Mouse (Mus musculus) hindbrain, embryonic 16.5 days (tissue): ENCODE measurements around the gene Orc5. TPM values are rescaled to one million over a fixed set of nuclear protein-coding genes. Genes with fewer than 3 reads are reported as not detected.
"Not testable (repeated sequence)": the region's sequence is repeated elsewhere in the genome, so short reads cannot be mapped to it uniquely, and the experiment has no call there.

ENCODE experiments used
- ATAC-seq: fragments of 200-750 bp; cut with Nextera tagmentation; 2 replicates; pipeline ENCODE4 v1.8.0; 2017; ENCODE audit warnings: moderate TSS enrichment, moderate library complexity
- H3K27ac ChIP-seq: fragments of 300-500 bp; sonication (generic); 2 replicates; pipeline ENCODE4 v1.5.1; 2014; ENCODE audit warnings: low read depth, mild to moderate bottlenecking, control low read depth, low read length, moderate library complexity
- H3K27me3 ChIP-seq: fragments of 300-500 bp; sonication (generic); replicated peaks from 2 replicates; pipeline ENCODE4 v1.6.1; 2014; ENCODE audit warnings: low read length; ENCODE audit not compliant: control insufficient read depth, insufficient read depth
- H3K36me3 ChIP-seq: fragments of 300-500 bp; sonication (generic); 2 replicates; pipeline ENCODE4 v1.6.1; 2014; ENCODE audit warnings: mild to moderate bottlenecking, low read length, moderate library complexity, mixed read lengths; ENCODE audit not compliant: control insufficient read depth, insufficient read depth
- H3K4me1 ChIP-seq: fragments of 300-500 bp; sonication (generic); 2 replicates; pipeline ENCODE4 v1.6.1; 2014; ENCODE audit warnings: low read depth, low read length; ENCODE audit not compliant: control insufficient read depth, insufficient read depth
- H3K4me2 ChIP-seq: fragments of 300-500 bp; sonication (generic); 2 replicates; pipeline ENCODE4 v1.6.1; 2014; ENCODE audit warnings: mild to moderate bottlenecking, low read length, control low read depth, moderate library complexity
- H3K4me3 ChIP-seq: fragments of 300-500 bp; sonication (generic); 2 replicates; pipeline ENCODE4 v1.5.1; 2014; ENCODE audit warnings: mild to moderate bottlenecking, low read length, control low read depth, moderate library complexity
- H3K9ac ChIP-seq: fragments of 300-500 bp; sonication (generic); 2 replicates; pipeline ENCODE4 v1.6.1; 2014; ENCODE audit warnings: low read depth, mild to moderate bottlenecking, control low read depth, low read length, moderate library complexity
- H3K9me3 ChIP-seq: fragments of 300-500 bp; sonication (generic); 2 replicates; pipeline ENCODE4 v1.6.1; 2014; ENCODE audit warnings: mild to moderate bottlenecking, low read length, moderate library complexity; ENCODE audit not compliant: control insufficient read depth
- WGBS: fragments of 180-500 bp; shearing (Covaris S2); extraction: QIAGEN DNeasy Blood & Tissue Kit; methylation state at CpG from one replicate; pipeline ENCODE4 v1.1.7; 2014; 5-methylcytosine and 5-hydroxymethylcytosine counted together
- polyA plus RNA-seq: library from polyadenylated mRNA; unstranded; fragments of >200 nt; fragmentation: Nextera tagmentation; extraction: Ambion mirVana; gene quantifications from 2 replicates; pipeline ENCODE4 v1.2.1, GENCODE M21; 2015

Orc5 gene
- polyA plus RNA-seq, 1 experiment from 2014 or later, result 37.8 TPM

DNA sequence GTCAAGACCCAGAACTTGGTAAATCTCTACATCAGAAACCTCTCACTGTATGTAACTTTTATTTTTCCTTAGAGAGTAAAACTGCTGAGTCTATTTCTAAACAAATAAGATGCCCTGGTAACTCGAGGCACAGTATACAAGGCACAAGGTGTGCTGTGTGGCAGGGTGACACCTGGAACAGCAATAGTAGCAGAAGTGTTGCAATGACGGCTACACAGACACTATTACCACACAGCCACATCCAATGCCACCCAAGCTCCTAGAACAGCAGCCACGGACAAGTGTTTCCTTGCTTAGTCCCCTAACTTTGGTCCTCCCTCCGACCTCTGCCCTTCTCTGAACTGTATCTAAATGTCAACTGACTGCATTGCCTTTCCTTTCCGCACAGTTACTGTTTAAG lies 37.6 kb downstream of the Orc5 start:
- WGBS, result no CpG with 5 or more reads among the region's 5 CpGs

DNA sequence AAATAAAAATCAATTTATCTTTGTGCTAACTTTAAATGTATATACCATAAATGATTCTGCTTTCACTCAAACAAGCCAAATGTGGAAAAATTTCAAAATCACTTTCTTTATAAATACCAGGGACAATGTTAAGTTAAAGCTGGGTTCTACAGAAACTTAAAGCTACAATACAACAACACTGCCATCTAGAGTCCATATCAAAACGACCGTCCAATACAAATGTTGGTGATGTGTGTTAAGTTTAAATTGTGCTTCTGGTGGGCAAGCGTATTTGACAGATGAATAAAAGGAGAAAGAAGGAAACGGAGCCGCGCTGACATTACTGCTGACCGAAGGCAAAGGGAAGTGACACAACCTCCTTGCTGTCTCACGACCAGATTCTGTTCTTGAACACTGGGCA lies 38.4 kb downstream of the Orc5 start:
- H3K27me3 ChIP-seq, result no peaks in the 10 kb centered on the region
- no peak; the same call in 1 of the 2 replicates for ATAC-seq

More for the DNA sequence above, 37.6 kb downstream of the Orc5 start:
- not testable (repeated sequence) for H3K4me3 ChIP-seq, H3K4me1 ChIP-seq, ATAC-seq, H3K9ac ChIP-seq, H3K27ac ChIP-seq, H3K4me2 ChIP-seq, H3K36me3 ChIP-seq, H3K9me3 ChIP-seq, H3K27me3 ChIP-seq

DNA sequence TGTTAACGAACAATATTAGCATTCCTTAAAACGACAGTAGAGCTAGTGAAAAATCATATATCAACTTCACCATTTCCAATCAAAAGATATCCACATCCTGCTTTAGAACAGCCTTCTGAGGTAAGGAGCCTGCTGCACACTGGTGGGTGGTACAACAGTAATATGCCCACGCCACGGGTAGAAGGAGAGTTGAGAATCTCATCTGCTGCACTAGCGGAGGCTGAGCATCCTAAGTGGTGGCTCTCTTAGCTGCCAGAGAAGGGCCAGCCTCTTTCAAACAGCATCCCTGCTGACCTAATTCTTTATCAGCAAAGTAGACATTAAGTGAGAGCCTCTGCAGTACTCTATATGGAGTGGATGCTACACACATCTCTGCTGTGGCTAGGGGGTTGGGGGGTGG lies 41.7 kb downstream of the Orc5 start:
- 89% methylated on average over 5 of the region's 5 CpGs for WGBS
- Histone ChIP-seq H3K9me3 (no peaks in the 10 kb centered on the region), H3K4me3 (no peak overlapping the region), H3K4me2 (no peak overlapping the region), H3K9ac (no peak overlapping the region), H3K36me3 (no peaks in the 10 kb centered on the region), H3K4me1 (no peaks in the 10 kb centered on the region), H3K27ac (no peak overlapping the region), H3K27me3 (no peaks in the 10 kb centered on the region)
- no peak for ATAC-seq

More for the DNA sequence above, 38.4 kb downstream of the Orc5 start:
- H3K4me3 ChIP-seq, result no peak overlapping the region
- no peaks in the 10 kb centered on the region for H3K36me3 ChIP-seq
- 68% methylated on average over 8 of the region's 8 CpGs for WGBS
- no peaks in the 10 kb centered on the region for H3K4me1 ChIP-seq
- H3K9me3 ChIP-seq, result no peaks in the 10 kb centered on the region
- H3K27ac ChIP-seq, result no peak overlapping the region
- no peak overlapping the region for H3K4me2 ChIP-seq
- no peak overlapping the region for H3K9ac ChIP-seq

DNA sequence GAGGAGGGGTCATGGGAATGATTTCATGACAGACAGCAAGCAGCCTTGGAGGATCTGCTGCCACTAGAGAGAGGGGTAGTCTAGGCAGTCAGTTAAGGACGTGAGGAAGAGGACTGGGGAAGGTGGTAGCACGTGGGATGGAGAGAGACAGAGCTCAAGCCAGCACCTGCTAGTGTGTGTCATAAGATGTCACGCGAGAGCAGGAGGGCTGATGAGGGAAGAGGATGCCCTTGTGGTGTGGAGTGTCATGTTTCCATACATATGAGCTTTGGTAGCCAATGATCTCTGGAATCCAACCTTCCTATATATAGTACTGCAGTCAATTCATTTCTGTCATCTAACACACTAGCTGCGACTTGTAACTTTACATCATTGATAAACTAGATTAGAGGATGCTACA lies 50.8 kb downstream of the Orc5 start:
- 91% methylated on average over 5 of the region's 5 CpGs for WGBS
- Histone ChIP-seq H3K9ac (no peak overlapping the region), H3K27me3 (no peaks in the 10 kb centered on the region), H3K9me3 (no peaks in the 10 kb centered on the region), H3K4me3 (no peak overlapping the region), H3K36me3 (peaks cover 7% of the 10 kb centered on the region), H3K27ac (no peak overlapping the region), H3K4me2 (no peak overlapping the region), H3K4me1 (no peaks in the 10 kb centered on the region)
- ATAC-seq, result no peak

DNA sequence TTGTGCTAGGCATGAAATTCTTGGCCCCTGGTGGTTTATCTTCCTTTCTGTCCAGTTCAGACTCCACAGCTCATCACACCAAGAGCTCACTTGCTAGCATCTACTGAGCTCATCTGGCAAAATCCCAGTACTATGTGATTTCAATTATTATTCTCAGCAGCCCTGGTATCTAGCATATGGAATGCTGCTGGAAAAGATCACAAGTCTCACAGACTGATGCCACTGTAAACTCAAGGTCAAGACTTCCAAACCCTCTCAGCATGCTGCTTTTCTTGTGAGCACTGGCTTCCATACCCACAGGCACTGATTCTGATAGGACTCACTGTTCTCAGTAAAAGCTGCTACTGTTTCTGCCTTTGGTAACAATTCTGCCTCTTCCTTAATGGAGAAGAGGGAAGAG lies 59.1 kb downstream of the Orc5 start:
- no peak overlapping the region for H3K4me2 ChIP-seq
- no peak overlapping the region for H3K27ac ChIP-seq
- no peak for ATAC-seq
- no peaks in the 10 kb centered on the region for H3K36me3 ChIP-seq
- H3K27me3 ChIP-seq, result no peaks in the 10 kb centered on the region
- no peaks in the 10 kb centered on the region for H3K4me1 ChIP-seq
- no peak overlapping the region for H3K9ac ChIP-seq
- no peak overlapping the region for H3K4me3 ChIP-seq
- no peaks in the 10 kb centered on the region for H3K9me3 ChIP-seq

DNA sequence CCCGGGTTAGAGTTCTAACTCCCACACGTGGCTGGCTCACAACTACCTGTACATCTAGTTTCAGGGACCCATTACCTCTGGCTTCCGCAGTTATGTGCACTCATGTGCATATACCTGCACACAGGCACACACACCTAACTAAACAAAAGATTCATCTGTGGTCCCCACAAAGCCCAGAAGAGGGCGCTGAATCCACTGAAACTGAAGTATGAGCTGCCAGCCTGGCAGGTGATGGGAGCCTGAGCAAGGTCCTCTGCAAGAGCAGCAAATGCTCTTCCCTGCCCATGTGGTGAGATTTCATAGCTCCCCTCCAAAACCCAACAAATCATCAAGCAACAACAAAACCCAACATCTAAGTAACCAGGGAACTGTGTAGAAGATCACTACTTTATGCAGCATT lies 61.1 kb downstream of the Orc5 start:
- no peaks in the 10 kb centered on the region for H3K27me3 ChIP-seq
- 75% methylated on average over 4 of the region's 4 CpGs for WGBS

DNA sequence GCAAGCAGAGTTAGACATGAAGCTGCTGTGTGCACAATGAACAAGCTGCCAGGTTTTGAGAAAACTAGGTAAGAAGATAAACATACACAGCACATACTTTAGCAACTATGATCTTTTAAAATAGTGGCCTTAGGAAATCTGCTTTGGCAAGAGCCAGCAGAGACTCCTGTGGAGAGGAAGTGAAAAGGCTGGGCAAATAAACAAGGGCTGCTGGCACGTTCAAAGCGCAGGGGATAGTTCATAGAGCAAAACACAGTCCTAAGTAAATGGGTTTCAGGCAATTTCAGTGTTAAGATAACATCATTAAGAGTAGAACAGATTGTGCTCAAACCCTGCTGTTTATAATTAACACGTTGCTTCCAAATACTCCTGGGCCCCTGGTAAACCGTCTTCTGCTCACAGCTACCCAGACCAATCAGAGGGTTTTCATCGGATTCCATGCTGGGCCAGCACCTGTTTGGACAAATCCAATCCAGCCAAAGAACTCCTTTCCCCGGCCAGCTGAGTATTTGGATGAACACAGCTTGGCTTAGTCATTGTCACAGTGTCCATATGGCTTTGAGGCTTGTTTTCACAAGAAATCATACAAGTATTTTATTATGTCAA lies 63.5 kb downstream of the Orc5 start:
- Histone ChIP-seq H3K27ac (no peak overlapping the region), H3K36me3 (no peaks in the 10 kb centered on the region), H3K4me2 (no peak overlapping the region), H3K4me3 (no peak overlapping the region), H3K27me3 (no peaks in the 10 kb centered on the region), H3K9ac (no peak overlapping the region), H3K4me1 (peaks cover 2% of the 10 kb centered on the region; the same call in 1 of the 2 replicates), H3K9me3 (no peaks in the 10 kb centered on the region)
- WGBS, result 45% methylated on average over 6 of the region's 6 CpGs
- peak; percentile 94 for ATAC-seq

More for the DNA sequence above, 61.1 kb downstream of the Orc5 start:
- ATAC-seq, result no peak
- Histone ChIP-seq H3K9ac (no peak overlapping the region), H3K4me2 (no peak overlapping the region), H3K4me3 (no peak overlapping the region), H3K36me3 (no peaks in the 10 kb centered on the region), H3K9me3 (no peaks in the 10 kb centered on the region), H3K4me1 (peaks cover 2% of the 10 kb centered on the region; the same call in 1 of the 2 replicates), H3K27ac (no peak overlapping the region)

DNA sequence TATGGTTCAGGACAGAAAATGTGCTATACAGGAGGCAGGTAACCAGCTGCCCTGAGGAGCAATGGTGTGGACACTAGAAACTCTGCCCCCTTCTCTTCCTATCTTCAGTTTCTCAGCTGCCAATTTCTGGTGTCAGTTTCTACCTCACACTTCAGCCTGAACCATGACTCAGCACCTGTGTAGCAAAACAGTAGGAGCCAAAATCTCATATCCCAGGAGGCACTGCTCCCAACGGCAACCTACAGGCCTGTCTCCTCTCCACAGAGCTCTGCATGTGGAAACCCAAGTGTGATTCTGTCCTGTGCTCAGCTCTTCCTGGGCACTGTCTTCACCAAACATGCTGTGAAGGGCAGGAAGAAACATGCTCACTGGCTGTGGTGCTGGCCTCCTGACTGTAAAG lies 64.5 kb downstream of the Orc5 start:
- no peaks in the 10 kb centered on the region for H3K9me3 ChIP-seq
- 68% methylated on average over 1 of the region's 1 CpGs for WGBS
- H3K4me2 ChIP-seq, result no peak overlapping the region
- peaks cover 2% of the 10 kb centered on the region; the same call in 1 of the 2 replicates for H3K4me1 ChIP-seq
- no peaks in the 10 kb centered on the region for H3K36me3 ChIP-seq
- H3K9ac ChIP-seq, result no peak overlapping the region
- H3K27me3 ChIP-seq, result no peaks in the 10 kb centered on the region
- peak overlapping the region; percentile 34; the same call in 1 of the 2 replicates for H3K27ac ChIP-seq
- no peak for ATAC-seq
- no peak overlapping the region for H3K4me3 ChIP-seq

DNA sequence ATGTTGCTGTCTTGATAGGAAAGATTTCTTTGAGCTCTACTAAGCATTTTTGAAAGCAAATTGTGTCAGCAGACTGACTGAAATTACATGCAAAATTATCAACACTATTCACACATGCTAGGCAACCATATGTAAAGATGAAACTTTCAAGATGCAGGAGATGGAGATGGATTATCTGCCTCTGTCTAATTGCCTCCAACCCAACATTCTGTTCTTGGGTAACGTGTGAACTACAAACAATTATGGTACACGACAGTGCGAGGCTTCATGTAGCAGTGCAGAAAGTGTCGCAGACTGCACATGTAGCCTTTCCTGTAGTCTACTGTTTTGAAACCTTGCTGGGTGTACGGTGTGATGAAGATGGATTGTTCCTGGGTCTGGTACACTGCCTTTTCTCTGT lies 67.7 kb downstream of the Orc5 start:
- H3K27ac ChIP-seq, result no peak overlapping the region
- no peaks in the 10 kb centered on the region for H3K36me3 ChIP-seq
- peaks cover 2% of the 10 kb centered on the region; the same call in 1 of the 2 replicates for H3K4me1 ChIP-seq
- ATAC-seq, result no peak
- H3K4me2 ChIP-seq, result no peak overlapping the region
- WGBS, result 77% methylated on average over 5 of the region's 5 CpGs
- no peak overlapping the region for H3K4me3 ChIP-seq
- no peak overlapping the region for H3K9ac ChIP-seq
- H3K9me3 ChIP-seq, result no peaks in the 10 kb centered on the region
- no peaks in the 10 kb centered on the region for H3K27me3 ChIP-seq
